Mouse (Mus musculus) cortical plate, adult 2 months (tissue): Measurements from ENCODE around the gene Dus3l. TPM values are rescaled to one million over a fixed set of nuclear protein-coding genes. Genes with fewer than 3 reads are reported as not detected.
A peak's percentile ranks its signal among the peaks of the same experiment; 100 is the strongest.

Experiments used
- H3K27ac ChIP-seq: fragments of 200-500 bp; 2 replicates; pipeline ENCODE4 v1.5.1; 2012; ENCODE audit warnings: low read length, control low read depth, inconsistent platforms; ENCODE audit not compliant: insufficient read depth
- H3K4me1 ChIP-seq: fragments of 200-500 bp; 2 replicates; pipeline ENCODE4 v1.6.1; 2011; ENCODE audit warnings: low read length; ENCODE audit not compliant: control insufficient read depth, insufficient read depth
- H3K4me3 ChIP-seq: fragments of 200-500 bp; 2 replicates; pipeline ENCODE4 v1.5.1; 2011; ENCODE audit warnings: mild to moderate bottlenecking, low read length, control low read depth; ENCODE audit not compliant: insufficient read depth
- CTCF ChIP-seq: fragments of 200-500 bp; IDR thresholded peaks from 2 replicates; pipeline ENCODE4 v1.5.1; 2011; ENCODE audit warnings: mild to moderate bottlenecking, control low read depth, low read length; ENCODE audit not compliant: insufficient read depth; ENCODE audit errors: extremely low read depth
- POLR2A ChIP-seq: fragments of 200-500 bp; IDR thresholded peaks from 2 replicates; pipeline ENCODE4 v1.6.1; 2011; ENCODE audit warnings: mild to moderate bottlenecking, low read length, control low read depth; ENCODE audit not compliant: insufficient read depth; ENCODE audit errors: extremely low read depth
- polyA plus RNA-seq: library from polyadenylated mRNA; depleted of rRNA; stranded (reverse); fragments of >200 nt; gene quantifications from 2 replicates; pipeline ENCODE4 v1.2.3, GENCODE M21; 2012; rRNA removed

Gene Dus3l
- 137 and 148 TPM in 2 replicates for polyA plus RNA-seq

DNA sequence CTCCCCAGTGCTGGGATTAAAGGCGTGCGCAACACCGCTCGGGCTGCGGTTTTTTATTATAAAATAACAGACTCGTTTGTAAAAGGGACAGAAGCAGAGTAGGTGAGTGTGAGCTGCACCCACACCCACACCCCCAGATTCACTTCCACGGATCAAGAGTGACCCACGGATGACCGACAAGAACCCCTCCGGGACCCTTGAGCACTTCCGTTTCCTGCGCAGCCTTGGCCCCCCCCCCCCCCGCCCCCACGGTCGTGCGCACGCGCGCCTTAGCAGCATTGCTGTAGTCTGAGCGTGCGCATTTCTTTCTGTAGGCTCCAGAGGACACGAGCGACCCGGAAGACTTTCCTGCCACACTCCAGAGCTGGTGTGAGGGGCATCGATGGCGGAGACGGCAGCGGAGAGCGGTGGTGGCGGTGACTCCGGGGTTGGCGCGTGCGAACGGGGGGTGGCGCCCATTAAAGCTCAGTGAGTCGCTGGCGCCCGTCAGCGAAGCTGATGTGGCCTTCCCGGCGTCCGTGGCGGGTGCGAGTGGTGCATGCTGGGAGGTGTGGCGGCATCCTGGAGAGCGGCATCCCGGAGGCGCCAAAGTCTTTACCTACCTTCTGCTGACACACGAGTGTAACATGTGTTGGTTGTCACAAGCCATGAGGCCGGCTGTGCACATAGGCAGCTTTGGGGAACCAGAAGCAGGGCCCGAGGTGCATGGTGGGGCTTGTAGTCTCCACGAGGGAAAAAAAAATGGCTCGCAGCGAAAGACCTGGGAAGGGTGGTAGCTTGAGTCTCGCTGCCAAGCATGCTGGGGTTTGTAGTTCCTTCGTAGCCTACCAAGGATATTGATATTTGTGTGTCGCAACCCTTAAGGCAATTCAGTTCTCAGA, at the start of gene Dus3l:
Gene Dus3l, plus strand, starts transcription at position 284 of the 881 bp plus-strand sequence.
- Histone ChIP-seq H3K4me1 (no peaks in the 10 kb centered on the region), H3K4me3 (peak within 1 kb of the TSS; percentile 59), H3K27ac (peak within 1 kb of the TSS; percentile 93)
- TF ChIP-seq CTCF (no peak), POLR2A (peak; percentile 79; the same call in 1 of the 2 replicates)

- no peak for TF ChIP-seq CTCF
- Histone ChIP-seq H3K27ac (no peak overlapping the region), H3K4me1 (peaks cover 6% of the 10 kb centered on the region), H3K4me3 (peak overlapping the region; percentile 84; the same call in 1 of the 2 replicates)
Measured at GRCm38 (mm10) chr17:56715360-56715759, 49.2 kb upstream of the Dus3l start.

DNA sequence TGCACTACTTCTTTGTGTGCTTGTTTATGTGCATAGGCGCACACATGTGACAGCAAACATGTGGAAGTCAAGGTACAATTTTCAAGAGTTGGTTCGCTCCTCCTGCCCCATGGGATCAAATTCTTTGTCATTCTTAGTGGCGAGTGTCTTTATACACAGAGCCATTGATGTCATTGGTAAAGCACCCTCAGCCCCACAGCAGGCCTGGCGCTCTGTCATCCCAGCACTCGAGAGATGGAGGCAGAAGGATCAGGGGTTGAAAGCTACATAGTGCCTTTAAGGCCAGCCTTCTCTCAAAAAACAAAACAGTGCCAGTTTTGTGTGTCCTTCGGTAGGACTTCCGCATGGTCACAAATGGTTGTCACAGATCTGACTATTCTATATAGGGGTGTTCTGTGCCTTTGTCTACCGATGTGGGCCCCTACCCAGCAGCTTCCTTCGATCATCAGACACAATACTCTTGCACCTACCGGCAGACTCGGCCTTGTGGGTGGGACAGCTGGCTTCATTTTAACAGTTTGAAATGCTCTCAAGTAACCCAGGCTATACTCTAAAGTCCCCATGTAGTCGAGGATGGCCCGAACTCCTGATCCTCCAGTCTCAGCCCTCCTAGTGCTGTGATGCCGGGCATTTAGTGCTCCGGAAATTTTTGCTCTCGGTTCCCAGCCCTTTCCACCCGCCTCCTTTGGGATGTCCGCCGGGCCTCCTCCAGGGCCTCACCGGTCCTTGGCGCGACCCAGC, 48.5 kb upstream of the Dus3l start:
- H3K27ac ChIP-seq: peak overlapping the region; percentile 73
- no peak for TF ChIP-seq POLR2A
- no peak for TF ChIP-seq CTCF
- peaks cover 6% of the 10 kb centered on the region for H3K4me1 ChIP-seq
- H3K4me3 ChIP-seq: peak overlapping the region; percentile 84

DNA sequence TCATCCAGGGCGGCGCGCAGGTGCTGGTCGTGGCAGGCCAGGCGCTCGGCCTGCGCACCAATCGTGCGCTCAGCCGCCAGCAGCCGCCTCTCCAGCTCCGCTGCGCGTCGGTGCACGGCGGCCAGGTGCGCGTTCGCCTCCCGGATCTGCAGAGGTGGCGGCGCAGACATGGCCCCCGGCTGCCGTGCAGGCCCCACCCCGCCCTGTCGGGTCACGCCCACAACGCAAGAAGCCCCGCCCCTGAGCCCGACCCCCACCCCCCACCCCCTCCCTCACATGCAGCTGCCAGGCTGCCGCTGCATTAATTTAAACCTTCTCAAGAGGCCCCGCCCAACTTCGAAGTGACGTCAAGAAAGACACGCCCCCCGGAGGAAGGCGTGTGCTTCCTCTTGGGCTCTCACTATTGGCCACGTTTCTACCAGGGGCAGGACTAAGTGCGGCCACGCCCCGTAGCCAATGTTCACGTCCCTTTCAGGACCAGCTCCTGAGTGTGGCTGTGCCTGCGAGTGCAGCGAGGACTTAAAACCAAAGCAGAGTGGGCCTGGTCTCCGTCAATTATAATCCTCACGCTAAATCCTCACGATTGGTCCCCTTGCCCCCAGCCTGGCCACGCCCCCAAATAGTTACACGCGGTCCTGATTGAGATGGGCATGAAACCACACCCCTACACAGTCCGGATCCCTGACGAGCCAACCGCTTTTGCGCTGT, 47.7 kb upstream of the Dus3l start:
- Histone ChIP-seq H3K27ac (peak overlapping the region; percentile 73), H3K4me1 (peaks cover 6% of the 10 kb centered on the region), H3K4me3 (peak overlapping the region; percentile 84)
- TF ChIP-seq POLR2A (peak; percentile 82; the same call in 1 of the 2 replicates), CTCF (no peak)

DNA sequence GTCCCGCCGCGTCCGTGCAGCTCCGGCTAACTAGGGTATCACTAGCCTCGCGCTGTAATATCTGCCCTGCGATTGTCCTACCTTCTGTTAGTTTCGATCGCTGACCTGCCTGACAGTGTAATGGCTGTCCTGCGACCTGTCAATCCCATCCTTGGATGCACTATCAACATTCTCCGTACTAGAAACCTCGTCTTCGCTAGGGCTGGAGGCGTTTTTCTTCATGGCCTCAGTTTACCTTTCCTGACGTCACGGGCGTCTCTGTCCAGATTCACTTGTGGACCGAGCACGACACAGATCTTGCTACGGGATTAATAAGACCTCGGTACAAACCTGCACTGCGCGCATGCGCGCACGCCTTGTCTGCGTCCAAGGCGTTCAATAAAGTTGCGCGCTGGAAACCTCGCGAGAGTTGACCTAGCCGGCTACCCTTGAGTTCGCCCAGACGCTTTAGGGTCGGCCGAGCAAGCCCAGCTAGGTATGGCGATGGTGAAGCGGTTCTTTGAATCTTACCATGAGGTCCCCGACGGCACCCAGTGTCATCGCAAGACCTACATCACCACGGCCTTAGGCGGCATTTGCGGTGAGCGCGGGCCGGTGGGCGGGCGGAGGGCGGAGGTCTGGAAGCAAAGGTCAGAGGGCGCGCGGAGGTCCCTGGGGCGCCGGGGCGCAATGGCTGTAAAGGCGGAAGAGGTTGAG, 47.0 kb upstream of the Dus3l start, which contains the start of the genes Ndufa11 and Vmac:
Gene Ndufa11, plus strand, starts transcription at position 405 of the 696 bp plus-strand sequence.
Gene Vmac, minus strand, starts transcription at position 660 of the 696 bp plus-strand sequence.
- TF ChIP-seq CTCF: no peak
- peak; percentile 86 for TF ChIP-seq POLR2A
- Histone ChIP-seq H3K4me3 (peak within 1 kb of the TSS; percentile 84), H3K27ac (peak within 1 kb of the TSS; percentile 73), H3K4me1 (peaks cover 6% of the 10 kb centered on the region)

GRCm38 (mm10) chr17:56722441-56722840, 42.1 kb upstream of the Dus3l start:
- Histone ChIP-seq H3K4me3 (no peak overlapping the region), H3K27ac (no peak overlapping the region), H3K4me1 (peaks cover 6% of the 10 kb centered on the region)
- TF ChIP-seq CTCF: no peak
- TF ChIP-seq POLR2A: no peak

- Histone ChIP-seq H3K4me1 (peaks cover 3% of the 10 kb centered on the region), H3K27ac (no peak overlapping the region), H3K4me3 (no peak overlapping the region)
- TF ChIP-seq CTCF: no peak
- TF ChIP-seq POLR2A: no peak
Measured at GRCm38 (mm10) chr17:56723419-56724161, 41.0 kb upstream of the Dus3l start.

- no peaks in the 10 kb centered on the region for H3K4me1 ChIP-seq
- H3K4me3 ChIP-seq: no peak overlapping the region
- H3K27ac ChIP-seq: no peak overlapping the region
- TF ChIP-seq POLR2A (no peak), CTCF (no peak)
Measured at GRCm38 (mm10) chr17:56727029-56727649, 37.4 kb upstream of the Dus3l start.
